Mouse (Mus musculus) midbrain, postnatal 0 days (tissue): ENCODE results near the gene Zrsr2. TPM values are rescaled to one million over a fixed set of nuclear protein-coding genes. Genes with fewer than 3 reads are reported as not detected.

Experiments used
- ATAC-seq: fragments of 200-750 bp; cut with Nextera tagmentation; 2 replicates; pipeline ENCODE4 v1.8.0; 2017; ENCODE audit warnings: moderate number of reproducible peaks, mild to moderate bottlenecking, moderate TSS enrichment, moderate library complexity; ENCODE audit not compliant: low FRiP score
- DNase-seq: peaks from one replicate; pipeline ENCODE4 v3.0.0-alpha.2; 2015; ENCODE audit warnings: low spot score
- H3K27ac ChIP-seq: fragments of 300-500 bp; sonication (generic); 2 replicates; pipeline ENCODE4 v1.5.1; 2014; ENCODE audit warnings: low read depth, mild to moderate bottlenecking, low read length, mixed read lengths
- H3K27me3 ChIP-seq: fragments of 300-500 bp; sonication (generic); 2 replicates; pipeline ENCODE4 v1.6.1; 2014; ENCODE audit warnings: low read length, control low read depth, mixed read lengths; ENCODE audit not compliant: insufficient read depth
- H3K36me3 ChIP-seq: fragments of 300-500 bp; sonication (generic); 2 replicates; pipeline ENCODE4 v1.6.1; 2014; ENCODE audit warnings: low read length, control low read depth, mixed read lengths; ENCODE audit not compliant: insufficient read depth
- H3K4me1 ChIP-seq: fragments of 300-500 bp; sonication (generic); 2 replicates; pipeline ENCODE4 v1.6.1; 2014; ENCODE audit warnings: mild to moderate bottlenecking, control low read depth, antibody characterized with exemption, low read length, mixed read lengths; ENCODE audit not compliant: insufficient read depth
- H3K4me2 ChIP-seq: fragments of 300-500 bp; sonication (generic); 2 replicates; pipeline ENCODE4 v1.6.1; 2014; ENCODE audit warnings: low read depth, mild to moderate bottlenecking, low read length, mixed read lengths; ENCODE audit not compliant: poor library complexity, severe bottlenecking
- H3K4me3 ChIP-seq: fragments of 300-500 bp; sonication (generic); 2 replicates; pipeline ENCODE4 v1.5.1; 2014; ENCODE audit warnings: low read depth, mild to moderate bottlenecking, low read length, moderate library complexity
- H3K9ac ChIP-seq: fragments of 300-500 bp; sonication (generic); replicated peaks from 2 replicates; pipeline ENCODE4 v1.6.1; 2014; ENCODE audit warnings: mild to moderate bottlenecking, low read length, moderate library complexity, mixed read lengths; ENCODE audit not compliant: poor library complexity, severe bottlenecking
- H3K9me3 ChIP-seq: fragments of 300-500 bp; sonication (generic); 2 replicates; pipeline ENCODE4 v1.6.1; 2016; ENCODE audit warnings: low read length, control low read depth
- CTCF ChIP-seq: IDR thresholded peaks from 2 replicates; pipeline ENCODE4 v1.5.1; 2016; ENCODE audit warnings: antibody characterized with exemption, mild to moderate bottlenecking
- WGBS: fragments of 180-500 bp; shearing (Covaris S2); extraction: QIAGEN DNeasy Blood & Tissue Kit; methylation state at CpG from one replicate; pipeline ENCODE4 v1.1.7; 2014; 5-methylcytosine and 5-hydroxymethylcytosine counted together
- polyA plus RNA-seq: library from polyadenylated mRNA; unstranded; fragments of >200 nt; fragmentation: Nextera tagmentation; extraction: Ambion mirVana; gene quantifications from 2 replicates; pipeline ENCODE4 v1.2.1, GENCODE M21; 2015
- total RNA-seq: library from RNA; depleted of rRNA; stranded (reverse); fragments of >200 nt; gene quantifications from 2 replicates; pipeline ENCODE4 v1.2.3, GENCODE M21; 2014

The Zrsr2 gene
- total and polyA plus RNA-seq, 2 experiments from 2014 or later: 17.3 to 83.4 TPM

DNA sequence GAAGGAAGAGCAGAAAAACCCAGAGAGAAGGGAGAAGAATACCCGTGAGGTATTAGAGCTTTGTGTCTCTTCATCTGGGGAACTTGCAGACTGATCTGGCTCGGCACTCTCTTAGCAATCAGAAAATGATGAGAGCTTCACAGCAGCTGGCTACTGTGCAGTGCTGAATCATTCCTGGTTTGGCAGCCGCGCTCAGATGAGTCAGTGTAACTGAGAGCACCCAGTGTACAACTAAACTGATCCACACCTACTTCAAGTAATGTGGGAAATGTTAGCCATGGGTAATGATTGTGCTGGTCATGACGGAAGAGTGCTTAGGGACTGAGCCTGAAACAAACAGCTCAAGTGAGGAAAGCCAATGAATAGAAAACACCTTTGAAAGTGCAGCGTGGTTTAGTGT is 19.9 kb downstream of the Zrsr2 start:
- H3K27ac ChIP-seq: no peak overlapping the region
- 91% methylated on average over 6 of the region's 6 CpGs for WGBS

DNA sequence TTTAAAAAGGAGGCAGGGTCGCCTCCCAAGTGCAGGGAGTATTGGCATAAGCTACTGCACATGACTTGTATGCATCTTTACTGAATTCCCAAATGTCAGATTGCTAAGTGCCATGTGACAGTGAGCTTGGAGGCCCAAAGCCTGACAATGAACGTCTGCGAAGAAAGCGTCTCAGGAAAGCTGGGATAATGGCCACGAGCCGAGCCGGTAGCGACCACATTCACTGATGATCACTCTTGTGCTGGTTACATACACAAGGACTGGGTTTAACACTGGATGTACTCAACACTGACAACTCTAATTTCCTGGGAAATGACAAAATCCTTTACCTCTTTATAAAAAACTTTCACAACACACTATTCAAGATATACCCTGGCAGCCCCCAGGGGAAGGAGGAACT is 23.7 kb downstream of the Zrsr2 start:
- 85% methylated on average over 8 of the region's 8 CpGs for WGBS
- H3K36me3 ChIP-seq: no peaks in the 10 kb centered on the region
- H3K4me2 ChIP-seq: no peak overlapping the region
- H3K4me3 ChIP-seq: no peak overlapping the region
- no peak overlapping the region for H3K27ac ChIP-seq
- no peaks in the 10 kb centered on the region for H3K9me3 ChIP-seq
- no peaks in the 10 kb centered on the region for H3K4me1 ChIP-seq
- DNase-seq: no peak
- H3K9ac ChIP-seq: no peak overlapping the region
- no peak for TF ChIP-seq CTCF
- no peaks in the 10 kb centered on the region for H3K27me3 ChIP-seq
- no peak for ATAC-seq

More for the DNA sequence above, 19.9 kb downstream of the Zrsr2 start:
- Histone ChIP-seq H3K4me1 (no peaks in the 10 kb centered on the region), H3K36me3 (0 out of 2 replicates have a peak, but pooled peaks cover 3% of the 10 kb centered on the region), H3K9ac (no peak overlapping the region), H3K4me3 (no peak overlapping the region), H3K4me2 (no peak overlapping the region), H3K9me3 (no peaks in the 10 kb centered on the region), H3K27me3 (no peaks in the 10 kb centered on the region)
- ATAC-seq (no peak), DNase-seq (no peak)
- TF ChIP-seq CTCF: no peak

DNA sequence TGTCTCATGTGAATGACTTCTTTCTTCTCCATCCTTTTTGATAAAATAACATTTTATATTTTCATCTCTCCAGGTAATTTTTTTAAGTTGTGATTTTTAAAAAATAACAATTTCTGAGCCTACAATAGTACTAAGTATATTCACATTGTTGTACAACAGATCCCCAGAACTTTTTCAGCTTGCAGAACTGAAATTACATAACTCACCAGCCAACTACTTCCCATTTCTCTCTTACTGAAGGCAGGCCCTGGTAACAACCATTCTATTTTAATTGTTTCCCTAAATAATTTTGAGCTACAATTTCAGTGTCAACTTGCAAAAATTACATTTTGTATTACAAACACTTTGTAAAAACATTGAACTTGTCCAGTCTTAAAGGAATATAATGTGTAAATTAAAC is 28.9 kb downstream of the Zrsr2 start:
- Histone ChIP-seq H3K4me1 (no peaks in the 10 kb centered on the region), H3K27ac (no peak overlapping the region), H3K4me3 (no peak overlapping the region), H3K4me2 (no peak overlapping the region), H3K9me3 (no peaks in the 10 kb centered on the region), H3K27me3 (no peaks in the 10 kb centered on the region), H3K36me3 (no peaks in the 10 kb centered on the region), H3K9ac (no peak overlapping the region)
- DNase-seq: no peak
- no peak for ATAC-seq
- no peak for TF ChIP-seq CTCF

DNA sequence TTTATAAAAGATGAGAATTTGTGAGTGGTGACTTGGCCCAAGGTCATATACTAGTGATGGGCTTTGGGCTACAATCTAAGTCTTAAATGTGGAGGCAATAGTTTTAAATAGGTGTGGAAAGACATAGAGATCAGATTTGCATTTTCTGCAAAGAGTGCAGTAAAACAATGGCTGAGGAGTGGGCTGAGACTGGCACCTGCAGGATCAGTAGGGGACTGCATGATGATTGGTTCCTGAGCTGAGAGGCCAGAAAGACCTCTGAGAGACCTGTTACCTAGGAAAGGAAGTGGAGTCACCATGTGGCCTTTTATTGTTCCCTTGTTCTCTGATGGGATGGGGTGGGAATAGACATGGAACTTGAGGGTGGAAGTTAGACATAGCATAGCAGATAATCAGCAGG is 45.7 kb downstream of the Zrsr2 start:
- H3K4me2 ChIP-seq: no peak overlapping the region
- peak; percentile 85 for TF ChIP-seq CTCF

DNA sequence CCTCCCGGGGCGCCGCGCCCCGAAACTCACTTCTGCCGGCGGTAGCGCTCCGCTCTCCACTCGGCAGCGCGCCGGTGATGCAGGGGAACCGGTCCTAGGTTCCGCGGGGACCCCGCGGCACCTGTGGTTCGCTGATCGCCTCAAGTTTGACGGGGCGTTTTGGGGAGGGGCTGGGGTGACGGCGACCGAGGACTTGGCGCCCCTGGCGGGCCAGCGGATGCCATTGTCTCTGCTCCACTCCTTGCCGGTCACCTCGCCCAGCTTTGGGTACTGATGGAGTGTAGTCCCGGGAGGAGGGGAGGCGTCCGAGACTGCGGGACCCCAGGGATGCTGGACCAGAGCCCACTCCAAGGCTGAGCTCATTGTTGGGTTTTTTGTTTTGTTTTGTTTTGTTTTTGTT is 49.1 kb downstream of the Zrsr2 start:
- ATAC-seq: peak; percentile 39; the same call in 1 of the 2 replicates
- peak; percentile 28 for DNase-seq
- WGBS: 12% methylated on average over 33 of the region's 34 CpGs
- Histone ChIP-seq H3K4me1 (no peaks in the 10 kb centered on the region), H3K9me3 (no peaks in the 10 kb centered on the region), H3K27ac (peak overlapping the region; percentile 67; the same call in 1 of the 2 replicates), H3K4me2 (peak overlapping the region; percentile 48), H3K36me3 (no peaks in the 10 kb centered on the region), H3K27me3 (no peaks in the 10 kb centered on the region), H3K9ac (peak overlapping the region; percentile 51), H3K4me3 (peak overlapping the region; percentile 58)
- peak; percentile 27 for TF ChIP-seq CTCF

More for the DNA sequence above, 45.7 kb downstream of the Zrsr2 start:
- Histone ChIP-seq H3K4me1 (no peaks in the 10 kb centered on the region), H3K9me3 (no peaks in the 10 kb centered on the region), H3K36me3 (no peaks in the 10 kb centered on the region), H3K4me3 (no peak overlapping the region), H3K9ac (no peak overlapping the region), H3K27ac (no peak overlapping the region), H3K27me3 (no peaks in the 10 kb centered on the region)
- DNase-seq: peak; percentile 41
- ATAC-seq: no peak

DNA sequence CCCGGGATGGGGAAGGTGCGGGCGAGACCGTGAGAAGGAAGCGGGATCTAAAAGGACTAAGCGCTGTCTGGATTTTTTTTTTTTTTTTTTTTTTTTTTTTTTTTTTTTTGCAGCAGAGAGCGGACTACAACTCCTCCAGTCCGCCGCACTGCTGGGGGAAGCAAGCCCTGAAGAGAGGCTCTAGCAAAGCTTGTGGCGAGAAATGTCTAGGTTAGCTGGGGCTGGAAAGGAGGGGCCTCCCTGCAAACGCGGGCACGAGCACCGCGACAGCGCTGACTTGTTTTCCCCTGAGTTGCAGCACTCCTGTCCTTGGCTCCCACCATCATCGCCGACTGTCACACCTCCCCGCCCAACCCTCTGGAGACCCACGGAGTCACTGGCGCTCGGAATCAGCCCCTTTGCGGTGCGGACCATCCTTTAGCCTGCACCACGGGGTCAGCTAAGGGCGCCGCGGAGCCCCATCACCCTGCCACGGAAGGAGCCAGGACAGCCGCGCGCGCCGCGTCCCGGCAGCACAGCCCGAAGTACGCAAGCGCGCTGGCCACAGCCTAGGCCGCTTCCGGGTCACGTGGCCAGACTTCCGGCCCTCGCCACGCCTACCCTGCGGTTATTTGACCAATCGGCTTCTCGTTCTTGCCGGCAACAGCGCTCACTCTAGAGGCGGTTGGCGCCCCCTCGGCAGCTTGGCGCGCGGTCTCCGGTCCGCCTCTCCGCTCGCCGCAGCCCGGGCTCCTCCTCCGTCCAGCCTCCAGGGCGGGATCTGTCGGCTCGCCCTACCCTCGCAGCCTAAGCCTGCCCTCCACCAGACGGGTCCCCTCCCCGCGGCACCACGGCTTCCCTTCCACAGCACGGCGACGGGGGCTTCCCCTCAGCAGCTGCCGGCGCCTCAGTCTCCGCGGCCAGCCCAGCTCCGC is 49.9 kb downstream of the Zrsr2 start, which contains the start of gene Ap1s2:
Ap1s2 (plus strand) TSS at position 681 of the 914 bp plus-strand sequence.
- ATAC-seq: peak; percentile 99
- 21% methylated on average over 57 of the region's 80 CpGs for WGBS

More for the DNA sequence above, 49.9 kb downstream of the Zrsr2 start, which contains the start of gene Ap1s2:
- H3K4me1 ChIP-seq: no peaks in the 10 kb centered on the region
- DNase-seq: peak; percentile 95
- H3K4me2 ChIP-seq: peak within 1 kb of the TSS; percentile 48
- H3K4me3 ChIP-seq: peak within 1 kb of the TSS; percentile 58
- H3K9ac ChIP-seq: peak within 1 kb of the TSS; percentile 54
- H3K27ac ChIP-seq: peak within 1 kb of the TSS; percentile 77
- peak; percentile 63 for TF ChIP-seq CTCF
- H3K36me3 ChIP-seq: no peaks in the 10 kb centered on the region
- H3K27me3 ChIP-seq: no peaks in the 10 kb centered on the region
- no peaks in the 10 kb centered on the region for H3K9me3 ChIP-seq
